Mouse (Mus musculus): ENCODE data around the gene Trpc1. TPM values are rescaled to one million over a fixed set of nuclear protein-coding genes. Genes with fewer than 3 reads are reported as not detected.

Trpc1 gene
- polyA plus RNA-seq (2015; fragmentation: Nextera tagmentation; extraction: Ambion mirVana): 7.6 and 9.6 TPM in 2 replicates

- H3K4me3 ChIP-seq (replicated peaks): peak within 1 kb of the TSS; percentile 86
- peak; percentile 99 for ATAC-seq (ENCODE audit: low FRiP score)
- H3K9me3 ChIP-seq (replicated peaks): no peaks in the 10 kb centered on the region
- peaks cover 21% of the 10 kb centered on the region for H3K4me1 ChIP-seq
- no peaks in the 10 kb centered on the region; the same call in 1 of the 2 replicates for H3K27me3 ChIP-seq (replicated peaks)
- H3K27ac ChIP-seq (replicated peaks): peak within 1 kb of the TSS; percentile 75
- under 1% methylated on average over 43 of the region's 56 CpGs for WGBS
- H3K9ac ChIP-seq (replicated peaks): peak within 1 kb of the TSS; percentile 86
- no peaks in the 10 kb centered on the region for H3K36me3 ChIP-seq
- peak within 1 kb of the TSS; percentile 89 for H3K4me2 ChIP-seq
Observed at GRCm38 (mm10) chr9:95750037-95750511, at the start of gene Trpc1. Gene Trpc1 (minus strand): TSS chr9:95750375.

DNA sequence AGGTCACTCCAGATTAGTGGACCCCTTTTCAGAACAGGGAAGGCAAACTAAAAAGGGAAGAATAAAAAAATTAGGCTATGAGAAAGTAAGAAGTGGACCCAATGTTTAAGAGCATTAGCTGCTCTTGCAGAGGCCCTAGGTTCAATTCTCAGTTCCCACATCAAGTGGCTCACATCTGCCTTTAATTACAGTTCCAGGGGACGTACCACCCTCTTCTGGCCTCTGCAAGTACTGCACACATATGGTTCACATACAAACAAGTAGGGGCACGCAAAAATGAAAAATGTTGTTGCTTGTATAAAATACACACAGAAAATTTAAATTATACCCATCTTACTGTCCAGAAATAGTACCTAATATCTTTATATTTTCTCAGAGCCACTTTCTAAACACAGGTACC is 46.1 kb upstream of the Trpc1 start:
- H3K9me3 ChIP-seq (replicated peaks): no peaks in the 10 kb centered on the region
- WGBS: 94% methylated on average over 2 of the region's 2 CpGs
- no peaks in the 10 kb centered on the region for H3K36me3 ChIP-seq
- H3K27me3 ChIP-seq (replicated peaks): no peaks in the 10 kb centered on the region
- no peak for ATAC-seq (ENCODE audit: low FRiP score)
- H3K9ac ChIP-seq (replicated peaks): no peak overlapping the region
- H3K4me2 ChIP-seq: no peak overlapping the region
- no peak overlapping the region for H3K4me3 ChIP-seq (replicated peaks)
- no peaks in the 10 kb centered on the region for H3K4me1 ChIP-seq
- no peak overlapping the region for H3K27ac ChIP-seq (replicated peaks)

DNA sequence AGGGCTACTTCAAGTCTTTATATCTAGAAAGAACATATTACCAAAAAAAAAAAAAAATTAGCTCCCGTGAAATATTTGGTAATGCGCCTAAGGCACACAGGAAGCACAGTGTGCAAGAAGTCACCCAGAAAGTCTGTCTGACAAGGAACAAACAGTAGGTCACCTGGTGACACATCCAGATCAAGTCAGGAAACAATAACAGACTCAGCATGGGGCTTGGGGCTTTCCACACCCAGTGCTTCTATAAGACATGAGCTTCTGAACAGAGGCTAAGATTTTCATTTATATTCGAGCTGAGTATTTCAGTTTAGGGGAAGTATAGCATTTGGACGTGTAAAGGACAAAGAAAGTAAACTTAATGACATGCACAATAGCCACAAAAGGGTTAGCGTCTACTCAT is 45.7 kb upstream of the Trpc1 start:
- Histone ChIP-seq H3K4me2 (no peak overlapping the region), H3K27ac (replicated peaks) (no peak overlapping the region), H3K4me3 (replicated peaks) (no peak overlapping the region), H3K27me3 (replicated peaks) (no peaks in the 10 kb centered on the region), H3K4me1 (no peaks in the 10 kb centered on the region), H3K9me3 (replicated peaks) (no peaks in the 10 kb centered on the region), H3K36me3 (no peaks in the 10 kb centered on the region), H3K9ac (replicated peaks) (no peak overlapping the region)
- WGBS: 75% methylated on average over 5 of the region's 5 CpGs
- no peak for ATAC-seq (ENCODE audit: low FRiP score)

- Histone ChIP-seq H3K4me3 (replicated peaks) (no peak overlapping the region), H3K4me1 (no peaks in the 10 kb centered on the region), H3K36me3 (no peaks in the 10 kb centered on the region), H3K27me3 (replicated peaks) (no peaks in the 10 kb centered on the region), H3K9me3 (replicated peaks) (no peaks in the 10 kb centered on the region), H3K27ac (replicated peaks) (no peak overlapping the region), H3K9ac (replicated peaks) (no peak overlapping the region), H3K4me2 (no peak overlapping the region)
- no peak for ATAC-seq (ENCODE audit: low FRiP score)
- 93% methylated on average over 2 of the region's 2 CpGs for WGBS
Observed at GRCm38 (mm10) chr9:95795077-95795784, 45.1 kb upstream of the Trpc1 start.

- Histone ChIP-seq H3K36me3 (no peaks in the 10 kb centered on the region), H3K9me3 (replicated peaks) (no peaks in the 10 kb centered on the region), H3K27me3 (replicated peaks) (no peaks in the 10 kb centered on the region), H3K4me1 (no peaks in the 10 kb centered on the region), H3K9ac (replicated peaks) (no peak overlapping the region), H3K4me3 (replicated peaks) (no peak overlapping the region), H3K4me2 (no peak overlapping the region), H3K27ac (replicated peaks) (no peak overlapping the region)
- ATAC-seq (ENCODE audit: low FRiP score): no peak
- 88% methylated on average over 15 of the region's 15 CpGs for WGBS
Observed at GRCm38 (mm10) chr9:95793986-95794744, 44.0 kb upstream of the Trpc1 start.

GRCm38 (mm10) chr9:95784888-95785511 is 34.8 kb upstream of the Trpc1 start:
- H3K27ac ChIP-seq (replicated peaks): no peak overlapping the region
- H3K4me2 ChIP-seq: no peak overlapping the region
- H3K36me3 ChIP-seq: no peaks in the 10 kb centered on the region
- ATAC-seq (ENCODE audit: low FRiP score): no peak
- WGBS: 80% methylated on average over 16 of the region's 16 CpGs
- H3K9me3 ChIP-seq (replicated peaks): no peaks in the 10 kb centered on the region
- no peak overlapping the region for H3K9ac ChIP-seq (replicated peaks)
- H3K27me3 ChIP-seq (replicated peaks): no peaks in the 10 kb centered on the region
- H3K4me1 ChIP-seq: no peaks in the 10 kb centered on the region
- H3K4me3 ChIP-seq (replicated peaks): no peak overlapping the region

DNA sequence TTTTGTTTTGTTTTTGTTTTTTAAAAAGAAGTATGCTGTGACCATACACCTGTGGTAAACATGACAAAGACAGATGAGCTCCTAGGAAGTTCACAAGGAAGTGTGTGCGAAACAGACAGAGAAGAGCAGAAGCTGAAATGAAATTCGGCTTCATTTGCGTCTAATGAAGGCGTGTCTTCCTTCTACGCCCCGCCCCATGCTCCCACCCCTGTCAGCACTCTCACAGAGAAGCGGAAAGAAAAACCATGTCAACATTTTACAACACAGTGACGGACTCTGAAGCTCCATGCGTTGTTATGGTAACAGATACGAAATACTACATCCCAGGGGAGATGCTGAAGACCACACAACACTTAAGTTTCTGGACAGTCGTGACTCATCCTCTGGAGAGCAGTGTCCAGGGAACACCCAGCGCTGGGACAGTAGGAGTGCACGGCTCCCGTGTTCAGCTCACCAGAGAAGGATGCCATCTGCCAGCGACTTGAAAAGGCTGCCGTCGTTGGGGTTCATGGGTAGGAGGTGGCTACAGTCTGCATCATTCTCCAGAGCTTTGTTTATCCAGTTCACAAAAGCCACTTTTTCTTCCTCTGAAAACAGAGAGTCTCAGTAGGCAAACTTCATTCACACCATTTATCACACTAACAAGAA is 33.6 kb upstream of the Trpc1 start:
- no peaks in the 10 kb centered on the region for H3K27me3 ChIP-seq (replicated peaks)
- H3K9me3 ChIP-seq (replicated peaks): no peaks in the 10 kb centered on the region
- 65% methylated on average over 17 of the region's 17 CpGs for WGBS
- no peaks in the 10 kb centered on the region for H3K4me1 ChIP-seq
- H3K27ac ChIP-seq (replicated peaks): no peak overlapping the region
- no peaks in the 10 kb centered on the region for H3K36me3 ChIP-seq
- ATAC-seq (ENCODE audit: low FRiP score): no peak
- no peak overlapping the region; the same call in 1 of the 2 replicates for H3K4me2 ChIP-seq
- H3K9ac ChIP-seq (replicated peaks): no peak overlapping the region
- H3K4me3 ChIP-seq (replicated peaks): no peak overlapping the region

- Histone ChIP-seq H3K36me3 (no peaks in the 10 kb centered on the region), H3K9ac (replicated peaks) (no peak overlapping the region), H3K4me2 (no peak overlapping the region), H3K4me3 (replicated peaks) (no peak overlapping the region), H3K27ac (replicated peaks) (no peak overlapping the region), H3K4me1 (no peaks in the 10 kb centered on the region), H3K27me3 (replicated peaks) (no peaks in the 10 kb centered on the region), H3K9me3 (replicated peaks) (no peaks in the 10 kb centered on the region)
- 92% methylated on average over 2 of the region's 2 CpGs for WGBS
- no peak for ATAC-seq (ENCODE audit: low FRiP score)
Observed at GRCm38 (mm10) chr9:95771671-95772070, 21.5 kb upstream of the Trpc1 start.

GRCm38 (mm10) chr9:95763218-95763617 is 13.0 kb upstream of the Trpc1 start:
- Histone ChIP-seq H3K4me1 (no peaks in the 10 kb centered on the region), H3K4me3 (replicated peaks) (no peak overlapping the region), H3K4me2 (no peak overlapping the region), H3K27ac (replicated peaks) (no peak overlapping the region), H3K9ac (replicated peaks) (no peak overlapping the region), H3K9me3 (replicated peaks) (no peaks in the 10 kb centered on the region), H3K27me3 (replicated peaks) (no peaks in the 10 kb centered on the region), H3K36me3 (no peaks in the 10 kb centered on the region)
- no peak for ATAC-seq (ENCODE audit: low FRiP score)
- WGBS: 90% methylated on average over 4 of the region's 4 CpGs

DNA sequence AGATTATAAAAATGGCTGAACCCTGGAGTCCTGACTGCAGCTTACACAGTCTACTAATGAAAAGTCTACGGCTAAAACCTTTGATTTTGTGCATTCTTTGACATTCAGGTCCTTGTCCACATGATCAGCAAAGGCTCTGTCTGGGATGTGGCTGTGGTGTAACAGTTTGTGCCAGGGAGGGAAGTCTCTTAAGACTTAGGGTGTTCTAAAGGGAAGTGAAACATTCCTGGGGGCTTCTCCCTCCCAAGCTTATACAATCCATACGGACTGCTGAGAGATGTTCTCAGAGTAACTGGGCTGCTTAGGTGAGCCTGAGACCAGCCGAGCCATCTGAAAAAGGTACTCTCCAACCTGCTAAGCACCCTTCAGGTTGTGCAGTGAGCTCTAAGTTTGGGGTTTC is 12.1 kb upstream of the Trpc1 start:
- Histone ChIP-seq H3K36me3 (no peaks in the 10 kb centered on the region), H3K4me1 (no peaks in the 10 kb centered on the region), H3K27me3 (replicated peaks) (no peaks in the 10 kb centered on the region), H3K4me2 (no peak overlapping the region), H3K4me3 (replicated peaks) (no peak overlapping the region), H3K9me3 (replicated peaks) (no peaks in the 10 kb centered on the region), H3K9ac (replicated peaks) (no peak overlapping the region), H3K27ac (replicated peaks) (no peak overlapping the region)
- WGBS: 90% methylated on average over 3 of the region's 3 CpGs
- no peak for ATAC-seq (ENCODE audit: low FRiP score)

GRCm38 (mm10) chr9:95761381-95761780 is 11.2 kb upstream of the Trpc1 start:
- Histone ChIP-seq H3K36me3 (no peaks in the 10 kb centered on the region), H3K27ac (replicated peaks) (no peak overlapping the region), H3K27me3 (replicated peaks) (no peaks in the 10 kb centered on the region), H3K9me3 (replicated peaks) (no peaks in the 10 kb centered on the region), H3K4me2 (no peak overlapping the region), H3K4me1 (no peaks in the 10 kb centered on the region), H3K9ac (replicated peaks) (no peak overlapping the region), H3K4me3 (replicated peaks) (no peak overlapping the region)
- ATAC-seq (ENCODE audit: low FRiP score): no peak
- 93% methylated on average over 8 of the region's 8 CpGs for WGBS

All from neural tube, embryonic 15.5 days (tissue).